Mouse (Mus musculus): ENCODE measurements around the gene Rbm10. TPM values are rescaled to one million over a fixed set of nuclear protein-coding genes. Genes with fewer than 3 reads are reported as not detected.

Rbm10 gene
- polyA plus RNA-seq (2016; fragmentation: Nextera tagmentation; extraction: Ambion mirVana) = 44.1 and 44.5 TPM in 2 replicates

DNA sequence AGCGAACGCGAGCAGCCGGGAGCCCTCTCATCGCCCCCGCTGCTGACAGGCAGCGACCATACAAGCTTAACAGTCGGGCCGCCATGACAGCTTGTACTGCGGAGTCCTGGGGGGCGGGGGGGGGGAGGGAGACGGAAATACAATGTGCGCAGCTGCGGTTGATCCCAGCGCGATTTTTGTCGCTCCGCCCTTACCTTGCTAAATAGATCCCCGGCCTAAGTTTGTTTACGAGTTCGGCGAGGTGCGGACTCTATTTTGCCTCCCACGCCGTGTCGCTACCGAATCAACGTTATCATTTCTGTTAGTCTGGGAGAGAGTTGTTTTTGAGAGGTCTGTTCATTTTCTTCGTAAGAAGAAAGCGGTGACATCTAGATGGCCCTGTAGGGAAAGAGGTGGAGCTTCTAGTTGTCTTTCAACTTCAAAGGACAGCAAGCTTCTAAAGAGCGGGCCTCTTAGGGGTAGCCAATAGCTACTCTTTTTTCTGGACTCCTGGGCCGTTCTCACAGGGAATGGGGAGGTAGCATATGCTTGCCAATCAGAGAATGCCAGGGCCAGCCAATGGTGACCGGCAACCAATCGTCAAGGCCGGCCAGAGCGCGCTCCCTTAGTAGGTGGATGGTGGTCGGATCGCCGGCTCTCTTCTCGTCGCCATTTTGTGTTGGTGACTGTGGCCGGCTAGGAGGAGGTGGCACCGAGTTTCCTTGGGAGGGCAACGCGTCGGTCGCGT is at the start of gene Rbm10, which contains the start of gene Ndufb11:
Rbm10 (plus strand) TSS at position 328 of the 727 bp plus-strand sequence.
Ndufb11 (minus strand) TSS at position 444 of the 727 bp plus-strand sequence.
- H3K27me3 ChIP-seq (replicated peaks) = no peaks in the 10 kb centered on the region
- no peaks in the 10 kb centered on the region for H3K9me3 ChIP-seq (replicated peaks)
- H3K9ac ChIP-seq = peak within 1 kb of the TSS; percentile 84
- ATAC-seq (ENCODE audit: insufficient number of reproducible peaks, low FRiP score) = peak; percentile 97
- H3K27ac ChIP-seq (ENCODE audit: poor library complexity, severe bottlenecking) = peak within 1 kb of the TSS; percentile 94
- peaks cover 26% of the 10 kb centered on the region for H3K36me3 ChIP-seq
- 9% methylated on average over 49 of the region's 49 CpGs for WGBS
- peaks cover 18% of the 10 kb centered on the region for H3K4me1 ChIP-seq (replicated peaks)
- H3K4me3 ChIP-seq = peak within 1 kb of the TSS; percentile 77
- peak within 1 kb of the TSS; percentile 71 for H3K4me2 ChIP-seq

DNA sequence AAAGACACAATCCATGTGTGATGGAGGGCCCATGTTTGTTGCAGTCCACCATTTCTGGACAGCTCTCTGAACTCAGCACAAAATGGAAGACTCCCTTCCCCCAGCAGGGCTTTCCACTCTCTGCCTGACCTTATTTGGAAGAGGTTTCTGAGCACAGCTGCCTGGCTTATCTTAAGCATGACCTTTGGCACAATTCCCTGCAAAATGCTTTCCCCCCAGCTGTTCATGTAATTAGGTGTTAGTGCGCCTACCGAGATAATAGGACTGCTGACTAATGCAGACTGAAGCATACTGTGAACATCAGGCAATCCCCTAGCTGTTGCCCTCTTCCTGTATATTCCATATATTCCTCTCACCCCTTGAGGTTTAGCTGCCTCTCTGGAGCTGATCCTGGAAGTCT is 46.3 kb upstream of the Rbm10 start:
- Histone ChIP-seq H3K4me3 (no peak overlapping the region), H3K4me2 (no peak overlapping the region), H3K9me3 (replicated peaks) (no peaks in the 10 kb centered on the region), H3K9ac (no peak overlapping the region), H3K36me3 (no peaks in the 10 kb centered on the region), H3K4me1 (replicated peaks) (peaks cover 14% of the 10 kb centered on the region; the same call in 1 of the 2 replicates), H3K27ac (ENCODE audit: poor library complexity, severe bottlenecking) (0 out of 2 replicates have a peak overlapping the region, but pooled peaks have one; percentile 27), H3K27me3 (replicated peaks) (no peaks in the 10 kb centered on the region)
- ATAC-seq (ENCODE audit: insufficient number of reproducible peaks, low FRiP score) = peak; percentile 72
- WGBS = 21% methylated on average over 2 of the region's 2 CpGs

DNA sequence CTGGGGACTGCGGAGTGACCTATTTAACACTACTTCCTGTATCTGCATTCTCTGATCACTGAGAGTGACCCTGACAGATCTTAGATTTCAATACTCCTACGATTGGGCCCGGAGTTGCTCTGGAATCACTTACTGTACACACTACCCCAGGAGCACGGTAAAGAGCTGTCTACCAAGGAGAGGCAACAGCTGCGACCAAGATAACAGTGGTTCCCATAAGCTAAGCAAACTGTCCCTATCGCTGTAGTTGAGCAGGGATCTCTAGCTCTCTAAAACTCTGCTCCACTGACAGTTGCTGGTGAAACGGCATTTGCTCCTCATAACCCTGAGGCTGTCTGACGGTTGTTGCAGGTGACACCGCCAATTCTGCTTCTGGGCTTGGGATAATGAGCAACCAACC is 44.6 kb upstream of the Rbm10 start:
- H3K27ac ChIP-seq (ENCODE audit: poor library complexity, severe bottlenecking) = no peak overlapping the region
- 52% methylated on average over 9 of the region's 9 CpGs for WGBS
- H3K9ac ChIP-seq = no peak overlapping the region

DNA sequence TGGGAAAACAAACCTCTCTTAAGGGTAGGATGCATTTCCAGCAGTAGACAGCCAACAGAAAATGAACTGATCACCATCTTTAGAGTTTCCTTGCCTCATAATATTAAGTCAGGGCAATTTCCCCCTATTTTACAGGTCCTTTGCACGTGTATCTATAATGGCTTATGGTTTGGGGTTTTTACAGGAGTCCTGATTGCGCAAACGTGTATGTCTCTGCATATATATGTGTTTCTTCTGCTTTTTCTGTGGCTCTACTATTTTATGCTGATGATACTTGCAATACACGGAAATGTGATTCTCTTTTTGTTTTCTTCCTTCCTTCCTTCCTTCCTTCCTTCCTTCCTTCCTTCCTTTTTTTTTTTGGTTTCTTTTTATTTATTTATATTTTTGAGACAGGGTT is 43.4 kb upstream of the Rbm10 start:
- H3K4me2 ChIP-seq = no peak overlapping the region
- no peak overlapping the region for H3K4me3 ChIP-seq
- no peak for ATAC-seq (ENCODE audit: insufficient number of reproducible peaks, low FRiP score)
- H3K9ac ChIP-seq = no peak overlapping the region
- peaks cover 14% of the 10 kb centered on the region; the same call in 1 of the 2 replicates for H3K4me1 ChIP-seq (replicated peaks)
- H3K27ac ChIP-seq (ENCODE audit: poor library complexity, severe bottlenecking) = no peak overlapping the region
- H3K27me3 ChIP-seq (replicated peaks) = no peaks in the 10 kb centered on the region
- WGBS = 80% methylated on average over 4 of the region's 4 CpGs
- no peaks in the 10 kb centered on the region for H3K36me3 ChIP-seq
- no peaks in the 10 kb centered on the region for H3K9me3 ChIP-seq (replicated peaks)

More for the DNA sequence above, 44.6 kb upstream of the Rbm10 start:
- Histone ChIP-seq H3K9me3 (replicated peaks) (no peaks in the 10 kb centered on the region), H3K36me3 (no peaks in the 10 kb centered on the region), H3K27me3 (replicated peaks) (no peaks in the 10 kb centered on the region), H3K4me3 (no peak overlapping the region), H3K4me2 (no peak overlapping the region), H3K4me1 (replicated peaks) (peaks cover 14% of the 10 kb centered on the region; the same call in 1 of the 2 replicates)
- no peak for ATAC-seq (ENCODE audit: insufficient number of reproducible peaks, low FRiP score)

DNA sequence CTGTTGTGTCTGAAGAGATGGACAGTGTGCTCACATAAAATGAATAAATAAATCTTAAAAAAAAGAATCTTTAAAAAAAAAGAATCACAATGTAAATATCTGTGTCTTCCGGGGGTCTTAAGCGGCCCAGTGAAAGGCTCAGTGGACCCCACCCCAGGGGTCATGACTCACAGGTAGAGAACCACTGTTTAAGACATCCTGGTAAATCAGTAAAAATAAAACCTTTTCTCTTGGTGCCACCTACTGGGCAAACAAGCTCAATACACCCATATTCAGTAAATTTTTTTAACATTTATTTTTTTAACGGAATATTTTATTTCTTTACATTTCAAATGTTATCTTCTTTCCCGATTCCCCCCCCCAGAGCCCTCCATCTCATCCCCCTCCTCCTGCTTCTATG is 29.3 kb upstream of the Rbm10 start:
- 17% methylated on average over 4 of the region's 4 CpGs for WGBS
- H3K9me3 ChIP-seq (replicated peaks) = no peaks in the 10 kb centered on the region
- H3K4me2 ChIP-seq = no peak overlapping the region
- ATAC-seq (ENCODE audit: insufficient number of reproducible peaks, low FRiP score) = no peak
- H3K9ac ChIP-seq = no peak overlapping the region
- H3K27ac ChIP-seq (ENCODE audit: poor library complexity, severe bottlenecking) = no peak overlapping the region
- no peak overlapping the region for H3K4me3 ChIP-seq
- no peaks in the 10 kb centered on the region for H3K27me3 ChIP-seq (replicated peaks)
- H3K4me1 ChIP-seq (replicated peaks) = no peaks in the 10 kb centered on the region
- no peaks in the 10 kb centered on the region for H3K36me3 ChIP-seq

DNA sequence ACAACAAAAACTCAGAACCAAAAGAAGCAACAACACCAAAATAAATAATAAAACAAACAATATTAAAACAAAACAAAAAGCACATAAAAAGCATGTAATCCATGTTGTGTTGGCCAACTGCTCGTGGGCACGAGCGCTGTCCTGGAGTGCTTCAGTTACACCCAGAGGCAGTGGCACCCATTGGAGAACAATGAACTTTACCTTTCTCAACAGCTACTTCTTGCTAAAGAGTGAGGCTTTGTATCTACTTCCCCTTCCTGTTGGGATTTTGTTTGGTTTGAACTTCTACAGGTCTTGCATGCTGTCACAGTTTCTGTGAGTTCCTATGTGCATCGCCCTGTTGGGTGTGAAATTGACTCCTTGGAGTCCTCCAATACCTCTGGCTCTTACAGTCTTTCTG is 8.8 kb upstream of the Rbm10 start:
- Histone ChIP-seq H3K27ac (ENCODE audit: poor library complexity, severe bottlenecking) (no peak overlapping the region), H3K4me2 (no peak overlapping the region), H3K4me3 (no peak overlapping the region), H3K27me3 (replicated peaks) (no peaks in the 10 kb centered on the region), H3K36me3 (no peaks in the 10 kb centered on the region), H3K4me1 (replicated peaks) (no peaks in the 10 kb centered on the region), H3K9me3 (replicated peaks) (no peaks in the 10 kb centered on the region), H3K9ac (no peak overlapping the region)
- ATAC-seq (ENCODE audit: insufficient number of reproducible peaks, low FRiP score) = no peak
- WGBS = 87% methylated on average over 4 of the region's 4 CpGs

DNA sequence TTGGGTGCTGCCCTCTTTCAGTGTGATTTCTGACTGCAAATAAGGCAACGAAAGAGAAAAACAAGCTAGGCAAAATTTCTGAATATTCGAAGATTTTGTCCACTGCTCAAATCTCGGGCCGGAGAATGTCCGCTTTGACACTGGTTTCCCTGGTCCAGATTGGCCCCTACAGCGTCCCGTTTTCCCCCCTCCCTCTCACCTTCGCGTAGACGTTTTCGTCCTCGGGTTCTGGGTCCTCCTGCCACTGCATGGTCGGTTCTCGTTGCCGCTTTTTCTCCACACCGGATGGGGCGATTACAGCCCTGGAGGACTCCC is 485 bp upstream of the Rbm10 start:
- Histone ChIP-seq H3K4me2 (peak overlapping the region; percentile 61), H3K36me3 (peaks cover 26% of the 10 kb centered on the region), H3K27ac (ENCODE audit: poor library complexity, severe bottlenecking) (peak overlapping the region; percentile 94), H3K4me3 (peak overlapping the region; percentile 61), H3K9ac (peak overlapping the region; percentile 73), H3K27me3 (replicated peaks) (no peaks in the 10 kb centered on the region), H3K4me1 (replicated peaks) (peaks cover 18% of the 10 kb centered on the region), H3K9me3 (replicated peaks) (no peaks in the 10 kb centered on the region)
- ATAC-seq (ENCODE audit: insufficient number of reproducible peaks, low FRiP score) = peak; percentile 16; the same call in 1 of the 2 replicates
- WGBS = 19% methylated on average over 17 of the region's 17 CpGs

DNA sequence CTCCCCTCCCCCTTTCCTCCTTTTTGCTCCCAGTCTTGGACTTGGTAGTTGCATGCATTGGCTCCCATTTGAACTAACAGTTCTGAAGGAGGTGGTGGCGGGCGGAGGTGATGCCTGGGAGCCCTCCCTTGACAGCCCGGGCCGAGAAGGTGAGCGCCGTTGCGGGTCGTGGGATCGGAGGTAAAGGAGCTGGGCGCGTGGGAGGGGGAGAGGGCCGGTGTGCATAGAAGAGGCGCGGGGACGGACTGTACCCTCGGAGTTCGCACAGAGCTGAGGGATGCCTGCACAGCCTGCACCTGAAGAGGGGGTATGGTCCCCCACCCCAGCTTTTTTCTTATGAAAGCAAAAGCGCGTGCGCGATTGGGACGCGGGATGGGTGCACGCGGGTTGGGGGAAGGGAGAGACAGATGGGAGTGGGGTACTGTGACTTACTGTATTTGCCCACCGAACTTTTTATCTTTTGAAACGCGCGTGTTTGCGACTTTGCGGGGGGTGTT is 648 bp downstream of the Rbm10 start:
- H3K27me3 ChIP-seq (replicated peaks) = no peaks in the 10 kb centered on the region
- peaks cover 26% of the 10 kb centered on the region for H3K36me3 ChIP-seq
- H3K9me3 ChIP-seq (replicated peaks) = no peaks in the 10 kb centered on the region
- H3K9ac ChIP-seq = peak overlapping the region; percentile 84
- peak overlapping the region; percentile 89 for H3K27ac ChIP-seq (ENCODE audit: poor library complexity, severe bottlenecking)
- WGBS = 10% methylated on average over 29 of the region's 31 CpGs
- peaks cover 18% of the 10 kb centered on the region for H3K4me1 ChIP-seq (replicated peaks)
- peak overlapping the region; percentile 71 for H3K4me2 ChIP-seq
- ATAC-seq (ENCODE audit: insufficient number of reproducible peaks, low FRiP score) = peak; percentile 31
- peak overlapping the region; percentile 77 for H3K4me3 ChIP-seq

DNA sequence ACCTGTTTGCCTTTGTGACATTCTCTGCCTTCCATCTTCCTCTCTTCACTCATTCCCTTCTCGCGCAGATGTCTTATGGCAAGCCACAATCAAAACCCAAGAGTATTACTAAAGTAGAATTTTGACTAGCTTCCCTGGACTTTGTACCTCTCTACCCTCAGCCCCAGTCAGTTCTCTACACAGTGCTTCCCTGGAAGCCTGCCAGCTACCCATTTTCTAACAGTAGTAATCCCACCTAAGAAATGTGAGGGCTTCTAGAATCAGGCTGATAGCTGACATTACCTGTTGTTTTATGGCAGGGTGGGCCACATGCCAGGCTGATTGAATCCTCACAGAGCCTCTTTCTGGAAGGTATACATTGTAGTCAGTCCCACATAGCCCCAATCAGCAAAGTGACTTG is 20.8 kb downstream of the Rbm10 start:
- ATAC-seq (ENCODE audit: insufficient number of reproducible peaks, low FRiP score) = no peak
- Histone ChIP-seq H3K4me2 (no peak overlapping the region), H3K4me1 (replicated peaks) (no peaks in the 10 kb centered on the region), H3K9ac (no peak overlapping the region), H3K9me3 (replicated peaks) (no peaks in the 10 kb centered on the region), H3K4me3 (no peak overlapping the region), H3K27ac (ENCODE audit: poor library complexity, severe bottlenecking) (no peak overlapping the region), H3K27me3 (replicated peaks) (no peaks in the 10 kb centered on the region), H3K36me3 (peaks cover 67% of the 10 kb centered on the region)
- WGBS = 89% methylated on average over 2 of the region's 2 CpGs

DNA sequence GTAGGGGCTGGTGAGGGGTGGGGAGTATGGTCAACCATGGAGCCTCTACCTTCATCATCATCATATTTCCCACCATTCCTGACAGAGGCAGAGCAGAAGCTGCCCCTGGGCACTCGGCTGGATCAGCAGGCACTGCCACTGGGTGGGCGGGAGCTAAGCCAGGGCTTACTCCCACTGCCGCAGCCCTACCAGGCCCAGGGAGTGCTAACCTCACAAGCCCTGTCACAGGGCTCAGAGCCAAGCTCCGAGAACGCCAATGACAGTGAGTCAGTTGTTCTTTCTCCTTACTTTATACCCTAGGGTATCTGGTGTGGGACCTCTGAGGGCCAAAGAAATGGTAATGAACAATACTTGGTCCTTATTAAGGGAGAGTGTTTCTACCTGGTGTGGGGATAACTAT is 27.5 kb downstream of the Rbm10 start:
- 83% methylated on average over 5 of the region's 5 CpGs for WGBS
- H3K4me3 ChIP-seq = no peak overlapping the region
- no peaks in the 10 kb centered on the region for H3K4me1 ChIP-seq (replicated peaks)
- no peak for ATAC-seq (ENCODE audit: insufficient number of reproducible peaks, low FRiP score)
- H3K4me2 ChIP-seq = no peak overlapping the region
- no peaks in the 10 kb centered on the region for H3K27me3 ChIP-seq (replicated peaks)
- H3K36me3 ChIP-seq = peaks cover 85% of the 10 kb centered on the region
- no peak overlapping the region for H3K9ac ChIP-seq
- no peak overlapping the region for H3K27ac ChIP-seq (ENCODE audit: poor library complexity, severe bottlenecking)
- H3K9me3 ChIP-seq (replicated peaks) = no peaks in the 10 kb centered on the region

DNA sequence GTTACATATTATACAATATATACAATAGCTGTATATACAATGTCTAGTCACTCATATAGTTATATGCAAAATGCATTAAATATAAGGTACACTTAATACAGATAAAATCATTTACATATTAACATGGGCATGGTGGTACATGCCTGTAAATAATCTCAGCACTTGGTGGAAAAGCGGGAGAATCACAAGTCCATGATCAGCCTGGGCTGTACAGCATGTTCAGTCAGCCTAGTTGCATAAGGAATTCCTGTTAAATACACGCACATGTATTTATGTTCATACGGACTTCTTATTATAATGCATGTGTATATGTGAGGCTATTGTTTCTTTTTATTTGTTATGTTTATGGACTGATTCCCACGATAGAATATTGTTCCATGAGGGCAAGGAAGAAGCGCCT is 40.3 kb downstream of the Rbm10 start:
- H3K4me1 ChIP-seq (replicated peaks) = no peaks in the 10 kb centered on the region
- H3K36me3 ChIP-seq = no peaks in the 10 kb centered on the region
- H3K9me3 ChIP-seq (replicated peaks) = no peaks in the 10 kb centered on the region
- peak overlapping the region; percentile 72 for H3K4me2 ChIP-seq
- 0 out of 2 replicates have a peak overlapping the region, but pooled peaks have one; percentile 58 for H3K4me3 ChIP-seq
- H3K9ac ChIP-seq = no peak overlapping the region
- WGBS = 21% methylated on average over 5 of the region's 5 CpGs
- no peak overlapping the region for H3K27ac ChIP-seq (ENCODE audit: poor library complexity, severe bottlenecking)
- ATAC-seq (ENCODE audit: insufficient number of reproducible peaks, low FRiP score) = no peak
- H3K27me3 ChIP-seq (replicated peaks) = no peaks in the 10 kb centered on the region
